Mouse (Mus musculus): ENCODE results near the gene Rnf145. TPM values are rescaled to one million over a fixed set of nuclear protein-coding genes. Genes with fewer than 3 reads are reported as not detected.

The Rnf145 gene
- polyA plus RNA-seq, 1 experiment from 2014 or later = 143 TPM

Small RNAs within 50 kb of the gene (microRNA-seq; reads per million reads assigned to microRNA genes)
- gene Gm22121 = not detected

Other genes starting within 250 kb of the Rnf145 start
- not detected in 2 replicates for gene Il12b, start 118.9 kb upstream of the Rnf145 start, polyA plus RNA-seq (2016; fragmentation: Nextera tagmentation; extraction: Ambion mirVana)
- 65.9 and 70.8 TPM in 2 replicates for gene Ublcp1, start 48.5 kb upstream of the Rnf145 start, polyA plus RNA-seq (2016; fragmentation: Nextera tagmentation; extraction: Ambion mirVana)
- 109 and 112 TPM in 2 replicates for gene Ebf1, start 98.4 kb downstream of the Rnf145 start, polyA plus RNA-seq (2016; fragmentation: Nextera tagmentation; extraction: Ambion mirVana)